Mouse (Mus musculus): ENCODE data around the gene Hoxd8. TPM values are rescaled to one million over a fixed set of nuclear protein-coding genes. Genes with fewer than 3 reads are reported as not detected.

The Hoxd8 gene
- polyA plus RNA-seq, 1 experiment from 2014 or later = 1.3 TPM

GRCm38 (mm10) chr2:74734996-74735811, 30.8 kb downstream of the Hoxd8 start:
- H3K4me2 ChIP-seq (replicated peaks; ENCODE audit: low read depth) = no peak overlapping the region; the same call in 1 of the 2 replicates
- H3K4me1 ChIP-seq (replicated peaks; ENCODE audit: control insufficient read depth, insufficient read depth) = no peaks in the 10 kb centered on the region
- no peak overlapping the region for H3K27ac ChIP-seq (replicated peaks)
- WGBS = 14% methylated on average over 27 of the region's 27 CpGs
- ATAC-seq (ENCODE audit: low FRiP score, low TSS enrichment) (no peak), DNase-seq (ENCODE audit: low spot score) (no peak)
- TF ChIP-seq EP300 (optimal IDR thresholded peaks at IDR 0.05) = no peak
- no peak for TF ChIP-seq CTCF (IDR thresholded peaks at IDR 0.05; ENCODE audit: low read depth)
- H3K9me3 ChIP-seq (ENCODE audit: control insufficient read depth, low read length) = no peaks in the 10 kb centered on the region
- H3K9ac ChIP-seq (ENCODE audit: low read length) = no peak overlapping the region
- H3K4me3 ChIP-seq (ENCODE audit: low read depth, low read length) = no peak overlapping the region
- H3K36me3 ChIP-seq (ENCODE audit: control insufficient read depth, insufficient read depth, low read length) = no peaks in the 10 kb centered on the region
- peaks cover 42% of the 10 kb centered on the region for H3K27me3 ChIP-seq (ENCODE audit: control insufficient read depth, insufficient read depth, low read length)

GRCm38 (mm10) chr2:74735851-74736687, 31.7 kb downstream of the Hoxd8 start:
- no peaks in the 10 kb centered on the region for H3K4me1 ChIP-seq (replicated peaks; ENCODE audit: control insufficient read depth, insufficient read depth)
- H3K9me3 ChIP-seq (ENCODE audit: control insufficient read depth, low read length) = no peaks in the 10 kb centered on the region
- DNase-seq (ENCODE audit: low spot score) (no peak), ATAC-seq (ENCODE audit: low FRiP score, low TSS enrichment) (no peak)
- H3K9ac ChIP-seq (ENCODE audit: low read length) = no peak overlapping the region
- H3K27me3 ChIP-seq (ENCODE audit: control insufficient read depth, insufficient read depth, low read length) = peaks cover 37% of the 10 kb centered on the region
- H3K4me3 ChIP-seq (ENCODE audit: low read depth, low read length) = peak overlapping the region; percentile 23
- TF ChIP-seq CTCF (IDR thresholded peaks at IDR 0.05; ENCODE audit: low read depth) (no peak), EP300 (optimal IDR thresholded peaks at IDR 0.05) (no peak)
- no peaks in the 10 kb centered on the region for H3K36me3 ChIP-seq (ENCODE audit: control insufficient read depth, insufficient read depth, low read length)
- no peak overlapping the region for H3K27ac ChIP-seq (replicated peaks)
- peak overlapping the region; percentile 37 for H3K4me2 ChIP-seq (replicated peaks; ENCODE audit: low read depth)
- 4% methylated on average over 41 of the region's 42 CpGs for WGBS

GRCm38 (mm10) chr2:74736688-74737577, 32.5 kb downstream of the Hoxd8 start:
- Histone ChIP-seq H3K4me3 (ENCODE audit: low read depth, low read length) (0 out of 2 replicates have a peak overlapping the region, but pooled peaks have one; percentile 23), H3K27me3 (ENCODE audit: control insufficient read depth, insufficient read depth, low read length) (peaks cover 35% of the 10 kb centered on the region), H3K4me1 (replicated peaks; ENCODE audit: control insufficient read depth, insufficient read depth) (no peaks in the 10 kb centered on the region), H3K9ac (ENCODE audit: low read length) (no peak overlapping the region), H3K27ac (replicated peaks) (no peak overlapping the region), H3K4me2 (replicated peaks; ENCODE audit: low read depth) (no peak overlapping the region), H3K36me3 (ENCODE audit: control insufficient read depth, insufficient read depth, low read length) (no peaks in the 10 kb centered on the region), H3K9me3 (ENCODE audit: control insufficient read depth, low read length) (no peaks in the 10 kb centered on the region)
- TF ChIP-seq CTCF (IDR thresholded peaks at IDR 0.05; ENCODE audit: low read depth) (no peak), EP300 (optimal IDR thresholded peaks at IDR 0.05) (no peak)
- WGBS = 7% methylated on average over 15 of the region's 15 CpGs
- DNase-seq (ENCODE audit: low spot score) (no peak), ATAC-seq (ENCODE audit: low FRiP score, low TSS enrichment) (no peak)

GRCm38 (mm10) chr2:74737578-74738070, 33.2 kb downstream of the Hoxd8 start:
- WGBS = 19% methylated on average over 7 of the region's 7 CpGs
- Histone ChIP-seq H3K27ac (replicated peaks) (no peak overlapping the region), H3K4me1 (replicated peaks; ENCODE audit: control insufficient read depth, insufficient read depth) (no peaks in the 10 kb centered on the region), H3K4me2 (replicated peaks; ENCODE audit: low read depth) (no peak overlapping the region), H3K9ac (ENCODE audit: low read length) (no peak overlapping the region), H3K9me3 (ENCODE audit: control insufficient read depth, low read length) (no peaks in the 10 kb centered on the region), H3K4me3 (ENCODE audit: low read depth, low read length) (no peak overlapping the region), H3K27me3 (ENCODE audit: control insufficient read depth, insufficient read depth, low read length) (peaks cover 33% of the 10 kb centered on the region), H3K36me3 (ENCODE audit: control insufficient read depth, insufficient read depth, low read length) (no peaks in the 10 kb centered on the region)
- DNase-seq (ENCODE audit: low spot score) (no peak), ATAC-seq (ENCODE audit: low FRiP score, low TSS enrichment) (no peak)
- TF ChIP-seq EP300 (optimal IDR thresholded peaks at IDR 0.05) (no peak), CTCF (IDR thresholded peaks at IDR 0.05; ENCODE audit: low read depth) (no peak)

Measured in stomach, postnatal 0 days (tissue).